In genomic region chr5:122654268-122654573, GRCm38 (mm10) we compare ENCODE assay signal across 7 mouse cellular contexts. TPM values are rescaled to one million over a fixed set of nuclear protein-coding genes. Genes with fewer than 3 reads are reported as not detected.
DNase-seq lines count a peak whose midpoint lies in the region; ATAC-seq and TF ChIP-seq lines count a peak whose summit lies in the region.

No protein-coding gene starts in this region.

- no peak overlapping the region for H3K4me3 ChIP-seq in lung, embryonic 16.5 days (ENCODE audit: low read length)
- no peak overlapping the region for H3K4me3 ChIP-seq in forebrain, embryonic 14.5 days (ENCODE audit: low read depth, low read length)
- H3K4me3 ChIP-seq in intestine, postnatal 0 days (ENCODE audit: low read depth, low read length): no peak overlapping the region
- H3K4me3 ChIP-seq in stomach, embryonic 14.5 days (ENCODE audit: low read depth, low read length): no peak overlapping the region

- H3K9me3 ChIP-seq in lung, embryonic 16.5 days (ENCODE audit: control insufficient read depth, low read length): no peaks in the 10 kb centered on the region
- H3K9me3 ChIP-seq in forebrain, embryonic 14.5 days (replicated peaks; ENCODE audit: control insufficient read depth, low read length): no peaks in the 10 kb centered on the region
- H3K9me3 ChIP-seq in intestine, postnatal 0 days (ENCODE audit: control insufficient read depth): no peaks in the 10 kb centered on the region
- H3K9me3 ChIP-seq in stomach, embryonic 14.5 days (ENCODE audit: control insufficient read depth, low read depth, low read length): no peaks in the 10 kb centered on the region

- H3K4me1 ChIP-seq in lung, embryonic 16.5 days (replicated peaks; ENCODE audit: control insufficient read depth, insufficient read depth, low read length): peaks cover 14% of the 10 kb centered on the region
- peaks cover 14% of the 10 kb centered on the region for H3K4me1 ChIP-seq in forebrain, embryonic 14.5 days (ENCODE audit: control insufficient read depth, insufficient read depth, low read length)
- H3K4me1 ChIP-seq in intestine, postnatal 0 days (replicated peaks; ENCODE audit: control insufficient read depth, insufficient read depth, low read length): no peaks in the 10 kb centered on the region
- H3K4me1 ChIP-seq in stomach, embryonic 14.5 days (ENCODE audit: control insufficient read depth, insufficient read depth, low read length): peaks cover 23% of the 10 kb centered on the region

- peak overlapping the region; percentile 42; the same call in 1 of the 2 replicates for H3K27ac ChIP-seq in lung, embryonic 16.5 days (ENCODE audit: low read length)
- H3K27ac ChIP-seq in forebrain, embryonic 14.5 days (ENCODE audit: low read depth, low read length): peak overlapping the region; percentile 44; the same call in 1 of the 2 replicates
- H3K27ac ChIP-seq in intestine, postnatal 0 days (ENCODE audit: low read depth, low read length): no peak overlapping the region
- H3K27ac ChIP-seq in stomach, embryonic 14.5 days (ENCODE audit: low read length): no peak overlapping the region; the same call in 1 of the 2 replicates

- no peak for TF ChIP-seq CTCF in intestine, postnatal 0 days (IDR thresholded peaks at IDR 0.05; ENCODE audit: low read depth)

- no peak for DNase-seq in lung, postnatal 10 days
- no peak for DNase-seq in forebrain, embryonic 14.5 days (ENCODE audit: low spot score)
- DNase-seq in spleen, adult 18-20 months: no peak
- DNase-seq in thymus, postnatal 25 days: no peak

- H3K9ac ChIP-seq in lung, embryonic 16.5 days (ENCODE audit: low read length): peak overlapping the region; percentile 39
- H3K9ac ChIP-seq in forebrain, embryonic 14.5 days (ENCODE audit: low read length): no peak overlapping the region; the same call in 1 of the 2 replicates
- H3K9ac ChIP-seq in intestine, postnatal 0 days (ENCODE audit: low read depth, low read length): no peak overlapping the region
- H3K9ac ChIP-seq in stomach, embryonic 14.5 days (replicated peaks; ENCODE audit: low read depth, low read length): no peak overlapping the region

- peak; percentile 47; the same call in 1 of the 2 replicates for ATAC-seq in lung, embryonic 16.5 days (ENCODE audit: low read depth)
- 0 out of 2 replicates have a peak, but pooled peaks have one; percentile 4 for ATAC-seq in forebrain, embryonic 14.5 days
- peak; percentile 11; the same call in 1 of the 2 replicates for ATAC-seq in intestine, postnatal 0 days
- ATAC-seq in stomach, embryonic 14.5 days (ENCODE audit: insufficient number of reproducible peaks, insufficient read depth, low FRiP score, low read depth): peak; percentile 17; the same call in 1 of the 2 replicates

- 41% methylated on average over 5 of the region's 5 CpGs for WGBS in lung, embryonic 16.5 days
- WGBS in forebrain, embryonic 14.5 days: 37% methylated on average over 5 of the region's 5 CpGs
- 53% methylated on average over 5 of the region's 5 CpGs for WGBS in intestine, postnatal 0 days
- WGBS in stomach, embryonic 14.5 days: 39% methylated on average over 5 of the region's 5 CpGs

- H3K36me3 ChIP-seq in lung, embryonic 16.5 days (ENCODE audit: control insufficient read depth, insufficient read depth, low read length): no peaks in the 10 kb centered on the region
- H3K36me3 ChIP-seq in forebrain, embryonic 14.5 days (ENCODE audit: control insufficient read depth, insufficient read depth, low read length): no peaks in the 10 kb centered on the region
- no peaks in the 10 kb centered on the region for H3K36me3 ChIP-seq in intestine, postnatal 0 days (ENCODE audit: control insufficient read depth, insufficient read depth)
- H3K36me3 ChIP-seq in stomach, embryonic 14.5 days (ENCODE audit: control insufficient read depth, insufficient read depth, low read length): no peaks in the 10 kb centered on the region

- H3K27me3 ChIP-seq in lung, embryonic 16.5 days (ENCODE audit: control insufficient read depth, insufficient read depth, low read depth, low read length): no peaks in the 10 kb centered on the region
- no peaks in the 10 kb centered on the region for H3K27me3 ChIP-seq in forebrain, embryonic 14.5 days (replicated peaks; ENCODE audit: control insufficient read depth, insufficient read depth, low read length)
- no peaks in the 10 kb centered on the region for H3K27me3 ChIP-seq in intestine, postnatal 0 days (replicated peaks; ENCODE audit: control insufficient read depth, insufficient read depth, low read length)
- H3K27me3 ChIP-seq in stomach, embryonic 14.5 days (ENCODE audit: control insufficient read depth, insufficient read depth, low read length): no peaks in the 10 kb centered on the region

- H3K4me2 ChIP-seq in lung, embryonic 16.5 days (ENCODE audit: low read depth, low read length): no peak overlapping the region
- H3K4me2 ChIP-seq in forebrain, embryonic 14.5 days (ENCODE audit: low read length): no peak overlapping the region
- H3K4me2 ChIP-seq in intestine, postnatal 0 days (replicated peaks; ENCODE audit: low read depth): no peak overlapping the region
- no peak overlapping the region for H3K4me2 ChIP-seq in stomach, embryonic 14.5 days (replicated peaks; ENCODE audit: low read depth, low read length)

RNA-seq across cellular contexts. Expression of gene P2rx7, which starts 10.5 kb away (rescaled TPM):
- polyA plus RNA-seq in lung, embryonic 16.5 days (2015; fragmentation: Nextera tagmentation; extraction: Ambion mirVana): 4.2 TPM in 2 replicates
- polyA plus RNA-seq in forebrain, embryonic 14.5 days (2014; fragmentation: Nextera tagmentation; extraction: Ambion mirVana): 1.5 and 1.7 TPM in 2 replicates
- 1.6 and 2.7 TPM in 2 replicates for polyA plus RNA-seq in intestine, postnatal 0 days (2015; fragmentation: Nextera tagmentation; extraction: Ambion mirVana)
- 1.9 and 2.9 TPM in 2 replicates for polyA plus RNA-seq in stomach, embryonic 14.5 days (2014; fragmentation: Nextera tagmentation; extraction: Ambion mirVana)

RNA-seq across cellular contexts. Expression of gene Ift81, which starts 39.9 kb away (rescaled TPM):
- polyA plus RNA-seq in lung, embryonic 16.5 days (2015; fragmentation: Nextera tagmentation; extraction: Ambion mirVana): 41.3 and 46.0 TPM in 2 replicates
- 48.9 and 67.6 TPM in 2 replicates for polyA plus RNA-seq in forebrain, embryonic 14.5 days (2014; fragmentation: Nextera tagmentation; extraction: Ambion mirVana)
- polyA plus RNA-seq in intestine, postnatal 0 days (2015; fragmentation: Nextera tagmentation; extraction: Ambion mirVana): 10.2 and 11.7 TPM in 2 replicates
- 49.9 and 50.8 TPM in 2 replicates for polyA plus RNA-seq in stomach, embryonic 14.5 days (2014; fragmentation: Nextera tagmentation; extraction: Ambion mirVana)

RNA-seq across cellular contexts. Expression of gene P2rx4, which starts 53.1 kb away (rescaled TPM):
- polyA plus RNA-seq in lung, embryonic 16.5 days (2015; fragmentation: Nextera tagmentation; extraction: Ambion mirVana): 19.6 and 22.7 TPM in 2 replicates
- 6.6 and 8.6 TPM in 2 replicates for polyA plus RNA-seq in forebrain, embryonic 14.5 days (2014; fragmentation: Nextera tagmentation; extraction: Ambion mirVana)
- 90.3 and 104 TPM in 2 replicates for polyA plus RNA-seq in intestine, postnatal 0 days (2015; fragmentation: Nextera tagmentation; extraction: Ambion mirVana)
- 20.7 and 21.1 TPM in 2 replicates for polyA plus RNA-seq in stomach, embryonic 14.5 days (2014; fragmentation: Nextera tagmentation; extraction: Ambion mirVana)

Comparison
In these comparisons a context has a peak if more than half of its experiments do, and no peak if none do; other contexts are left out.
1. H3K27ac ChIP-seq: peak in lung, embryonic 16.5 days (single experiment) and forebrain, embryonic 14.5 days (single experiment); none in intestine, postnatal 0 days (single experiment) and stomach, embryonic 14.5 days (single experiment).
2. Peak in every context shown above with its lines, with median percentiles within 50 percentile points of each other: ATAC-seq.